Mouse (Mus musculus): ENCODE results near the gene Mgarp.
"Not testable (repeated sequence)": the region's sequence is repeated elsewhere in the genome, so short reads cannot be mapped to it uniquely, and the experiment has no call there.

The Mgarp gene

DNA sequence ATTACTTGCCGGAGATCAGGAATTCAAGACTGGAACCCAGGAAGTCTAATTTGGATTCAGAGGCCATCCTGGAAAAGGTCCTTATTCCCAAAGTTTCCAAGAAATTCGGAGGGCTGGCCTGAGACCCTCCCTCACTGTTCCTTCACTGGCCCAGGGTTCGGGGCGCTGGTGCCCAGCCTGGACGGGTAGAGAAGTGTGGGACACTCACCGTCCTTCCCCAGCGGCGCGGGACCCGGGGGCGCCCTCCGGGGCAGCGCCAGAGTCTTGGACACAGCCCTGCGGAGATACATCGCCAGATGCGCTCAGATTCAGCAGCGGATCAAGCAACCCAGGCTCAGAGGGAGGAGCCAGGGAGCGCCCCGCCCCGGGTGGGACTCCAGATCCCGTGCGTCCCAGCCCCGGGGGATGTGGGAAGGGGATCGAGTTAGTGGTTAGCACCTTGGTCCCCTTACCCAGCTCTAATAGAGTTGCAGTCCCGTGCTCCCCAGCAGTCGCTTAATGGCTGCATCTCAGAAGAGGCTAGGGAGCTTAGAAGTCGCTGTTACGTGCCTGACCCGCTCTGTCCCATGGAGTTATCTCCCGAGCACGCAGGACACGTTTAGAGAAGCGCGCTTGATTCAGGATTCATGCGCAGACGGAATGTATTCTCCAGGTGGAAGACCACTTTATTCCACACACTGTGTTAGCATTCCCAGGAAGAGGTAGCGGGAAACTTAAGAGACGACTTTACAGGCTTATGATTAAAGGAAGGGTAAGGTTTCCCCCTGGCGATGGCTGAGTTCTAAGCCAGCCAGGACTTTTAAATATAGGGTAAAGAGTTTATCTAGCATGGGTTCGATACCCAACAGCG is at the start of gene Mgarp:
TSS of gene Mgarp (minus strand) at position 520 of the 850 bp plus-strand sequence.
- ATAC-seq (ENCODE audit: low TSS enrichment): peak; percentile 43

DNA sequence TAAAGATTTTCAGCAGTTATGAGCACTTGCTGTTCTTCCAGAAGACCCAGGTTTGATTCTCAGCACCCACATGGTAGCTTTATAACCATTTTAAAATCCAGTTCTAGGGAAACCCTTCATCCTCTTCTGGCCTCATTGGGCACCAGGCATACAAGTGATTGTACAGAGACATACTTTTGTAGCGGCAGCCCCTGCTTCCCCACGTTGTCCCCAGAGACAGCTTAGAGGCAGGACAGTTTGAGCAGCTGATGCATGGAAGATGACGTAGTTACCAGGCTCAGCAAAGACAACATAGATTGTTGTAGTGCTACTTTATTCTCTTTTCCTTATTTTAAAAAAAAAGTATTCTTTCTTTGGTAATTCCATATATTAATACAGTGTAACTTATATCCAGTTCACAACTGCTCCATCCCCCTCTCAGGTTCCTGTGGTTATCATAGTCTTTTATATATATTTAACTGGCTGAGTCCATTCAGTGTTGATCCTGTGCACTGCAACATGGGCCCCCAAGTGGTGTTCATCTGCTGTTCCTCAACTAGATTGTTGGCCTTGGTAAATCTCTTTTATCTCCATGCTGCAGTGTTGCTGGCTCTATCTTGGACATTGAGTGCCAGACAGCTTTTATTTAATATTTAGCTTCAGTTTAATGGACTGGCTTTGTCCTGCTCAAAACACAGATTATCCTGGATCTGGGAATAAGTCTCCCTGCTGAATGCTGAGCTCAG is 38.5 kb upstream of the Mgarp start:
- no peak for ATAC-seq (ENCODE audit: low TSS enrichment)

DNA sequence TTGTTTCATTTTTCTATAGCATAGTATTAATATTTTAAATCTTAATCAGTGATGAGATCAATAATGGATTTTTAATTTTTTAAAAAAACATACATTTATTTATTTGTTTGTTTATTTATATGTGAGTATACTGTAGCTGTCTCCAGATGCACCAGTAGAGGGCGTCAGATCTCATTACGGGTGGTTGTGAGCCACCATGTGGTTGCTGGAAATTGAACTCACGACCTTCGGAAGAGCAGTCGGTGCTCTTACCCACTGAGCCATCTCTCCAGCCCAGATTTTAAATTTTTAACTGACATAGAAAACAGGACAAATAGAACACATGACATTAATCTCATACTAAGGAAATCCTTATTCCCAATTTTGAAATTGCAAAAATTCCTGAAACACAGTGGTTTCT is 37.8 kb upstream of the Mgarp start:
- not testable (repeated sequence) for ATAC-seq (ENCODE audit: low TSS enrichment)

DNA sequence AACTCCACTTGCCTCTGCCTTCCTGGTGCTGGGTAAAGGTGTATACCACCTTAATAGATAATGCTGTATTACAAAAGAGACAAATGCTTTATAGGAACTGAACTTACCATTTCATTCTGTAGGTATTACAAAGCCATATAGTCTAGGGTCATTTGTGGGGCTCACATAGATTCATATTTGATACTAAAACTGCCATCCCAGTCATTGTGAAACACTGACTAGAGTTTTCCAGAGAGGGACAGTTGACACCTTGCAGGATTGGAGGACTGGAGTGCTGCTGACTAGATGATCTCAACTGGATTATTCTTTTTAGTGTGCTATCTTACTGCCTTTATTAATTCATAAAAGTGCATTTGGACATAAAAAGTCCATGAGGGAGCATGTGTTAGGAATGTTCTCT is 28.9 kb upstream of the Mgarp start:
- ATAC-seq (ENCODE audit: low TSS enrichment): no peak

DNA sequence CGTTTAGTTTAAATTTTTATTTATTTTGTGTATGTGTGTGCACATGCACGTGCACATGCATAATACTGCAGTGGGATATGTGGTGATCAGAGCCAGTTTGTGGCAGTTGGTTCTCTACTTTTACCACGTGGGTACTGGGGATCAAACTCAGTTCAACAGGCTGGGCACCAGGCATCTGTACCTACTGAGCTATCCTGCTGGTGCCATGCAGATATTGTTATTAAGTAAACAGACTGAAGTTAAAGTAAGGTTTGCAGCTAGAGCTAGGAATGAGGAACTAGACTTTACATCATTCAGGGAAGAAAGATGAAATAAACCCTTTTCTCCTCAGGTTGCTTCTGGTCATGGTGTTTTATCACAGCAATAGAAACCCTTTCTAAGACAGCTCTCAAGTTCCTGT is 25.4 kb upstream of the Mgarp start:
- ATAC-seq (ENCODE audit: low TSS enrichment): no peak

DNA sequence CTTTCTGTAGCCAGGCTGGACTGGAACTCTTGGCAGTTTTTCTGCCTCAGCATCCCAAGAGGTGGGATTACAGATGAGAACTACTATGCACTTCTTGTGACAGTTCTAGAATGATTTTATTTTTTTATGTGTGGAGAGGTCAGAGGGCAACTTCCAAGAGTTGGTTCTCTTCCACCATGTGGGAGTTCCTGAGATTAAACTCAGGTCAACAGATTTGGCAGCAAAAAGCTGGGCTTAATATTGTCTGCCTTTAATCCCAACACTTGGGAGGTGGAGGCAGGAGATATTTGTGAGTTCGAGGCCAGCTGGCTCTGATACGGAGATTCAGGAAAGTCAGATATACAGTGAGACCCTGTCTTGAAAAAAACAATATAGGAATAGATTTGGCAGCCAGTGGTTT is 21.4 kb upstream of the Mgarp start:
- ATAC-seq (ENCODE audit: low TSS enrichment): no peak

DNA sequence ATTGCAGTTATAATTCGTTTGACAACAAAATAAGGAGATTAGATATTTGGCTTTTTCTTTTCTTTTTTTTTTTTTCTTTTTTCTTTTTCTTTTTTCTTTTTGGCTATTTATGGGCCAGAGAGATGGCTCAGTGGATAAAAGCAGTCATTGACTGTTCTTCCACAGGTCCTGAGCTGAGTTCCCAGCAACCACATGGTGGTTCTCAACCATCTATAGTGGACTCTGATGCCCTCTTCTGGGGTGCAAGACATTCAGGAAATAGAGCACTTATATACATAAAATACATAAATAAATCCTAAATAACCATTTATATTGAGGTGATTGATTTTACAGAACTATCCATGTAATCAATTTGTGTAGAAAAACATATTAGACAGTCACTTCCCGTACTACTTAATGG is 20.9 kb upstream of the Mgarp start:
- no peak for ATAC-seq (ENCODE audit: low TSS enrichment)

DNA sequence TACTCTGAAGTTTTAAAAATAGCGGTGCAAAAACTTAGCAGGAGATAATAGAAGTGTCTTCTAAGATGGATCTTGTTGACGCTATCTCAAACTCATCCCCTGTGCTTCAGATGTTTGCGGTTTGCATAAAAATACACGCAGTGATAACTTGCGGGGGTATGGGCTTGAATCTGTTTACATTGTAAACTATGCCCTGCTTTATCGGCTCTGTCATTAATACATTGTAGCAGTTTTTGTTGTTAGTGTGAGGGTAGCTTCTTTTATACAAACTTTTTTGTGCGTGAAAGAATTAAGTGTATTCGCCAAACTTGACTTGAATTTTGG is 20.6 kb upstream of the Mgarp start:
- ATAC-seq (ENCODE audit: low TSS enrichment): no peak

DNA sequence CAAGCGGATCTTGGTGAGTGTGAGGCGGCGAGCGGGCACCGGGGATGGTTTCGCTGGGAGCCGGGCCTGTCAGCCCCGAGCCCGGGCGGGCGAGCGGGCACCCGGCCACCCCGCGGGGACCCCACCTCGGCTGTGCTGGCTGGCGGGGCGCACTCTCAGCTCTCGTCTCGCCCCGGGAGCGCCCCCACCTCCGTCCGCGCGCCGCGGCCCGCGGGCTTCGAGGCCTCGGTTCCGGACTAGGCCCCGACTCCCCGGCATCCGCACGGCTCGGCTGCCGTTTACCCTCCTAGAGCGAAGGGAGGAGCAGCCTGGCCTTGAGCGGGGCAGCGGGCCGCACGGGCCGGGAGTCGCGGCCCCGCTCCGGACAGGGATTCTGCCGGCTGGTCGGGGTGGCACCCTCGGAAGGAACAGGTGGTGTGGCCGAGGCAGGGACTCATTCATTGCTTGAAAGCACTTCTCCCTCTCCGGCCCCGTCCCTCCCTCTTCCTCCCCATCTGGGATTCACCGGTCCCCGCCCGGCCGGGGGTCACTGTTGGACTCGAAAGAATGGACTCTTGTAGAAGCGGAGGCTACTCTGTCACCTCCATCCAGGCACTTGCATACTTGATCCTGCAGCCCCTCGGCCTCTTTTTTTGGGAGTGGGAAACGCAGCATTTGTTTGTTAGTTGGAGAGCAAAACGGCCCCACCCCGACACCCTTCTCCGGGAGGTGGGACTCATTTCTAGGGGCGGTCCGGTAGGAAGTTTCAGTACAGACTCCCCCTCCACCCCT is 20.0 kb upstream of the Mgarp start:
- ATAC-seq (ENCODE audit: low TSS enrichment): peak; percentile 35

DNA sequence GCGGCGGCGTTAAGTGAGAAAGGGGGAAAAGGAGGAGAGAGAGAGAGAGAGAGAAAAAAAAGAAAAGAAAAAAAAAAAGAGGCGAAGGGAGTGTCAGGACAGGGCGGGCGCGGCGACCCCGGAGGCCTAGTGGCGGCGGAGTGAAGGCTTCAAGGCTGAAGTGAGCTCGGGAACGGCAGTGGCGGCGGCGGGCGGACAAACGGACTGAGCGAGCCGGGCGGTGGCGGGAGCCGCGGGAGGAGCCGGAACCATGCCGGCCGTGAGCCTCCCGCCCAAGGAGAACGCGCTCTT is 19.5 kb upstream of the Mgarp start:
- peak; percentile 43 for ATAC-seq (ENCODE audit: low TSS enrichment)

DNA sequence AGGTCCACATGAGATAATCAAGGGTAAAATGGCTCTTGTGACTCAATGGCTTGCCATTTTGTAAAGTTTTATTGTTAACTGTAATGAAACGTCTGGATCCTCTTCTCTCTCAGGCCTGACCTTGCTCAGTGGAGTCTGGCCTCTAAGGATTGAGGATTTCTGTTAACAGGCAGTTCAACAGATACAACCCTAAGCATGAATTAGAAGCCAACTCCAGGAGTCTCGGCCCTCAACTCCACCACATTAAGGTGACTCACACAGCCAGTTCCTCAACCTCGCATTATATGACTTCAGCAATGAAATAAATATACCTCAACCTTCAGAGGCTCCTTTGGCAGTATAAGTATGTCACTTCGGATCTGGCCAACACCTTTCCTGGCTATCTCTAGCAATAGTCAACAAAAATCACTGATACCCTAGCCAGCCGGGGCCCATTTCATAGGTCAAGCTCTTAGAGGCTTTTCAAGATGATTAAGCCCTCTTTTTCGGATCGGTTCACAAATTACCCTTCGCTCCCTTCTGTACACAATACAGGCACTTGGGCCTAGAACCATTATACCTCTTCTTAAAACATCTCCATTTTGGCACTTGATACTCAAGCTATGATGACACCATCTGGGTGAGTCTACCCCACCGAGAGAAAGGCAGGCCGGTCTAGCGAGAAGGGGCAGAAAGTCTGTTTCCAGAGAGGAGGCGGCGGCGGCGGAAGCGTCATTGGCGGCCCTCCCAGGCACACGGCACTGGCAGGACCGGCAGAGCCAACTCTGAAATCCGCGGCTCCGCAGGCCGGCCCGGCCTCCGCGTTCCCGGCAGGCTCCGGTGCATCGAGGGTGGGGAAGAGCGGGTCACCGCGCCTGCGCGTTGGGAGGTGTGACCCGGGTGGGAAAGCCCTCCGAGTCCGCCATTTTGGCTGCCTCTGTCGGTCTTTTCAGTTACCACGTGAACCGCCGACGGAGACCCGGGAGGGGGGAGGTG is 18.8 kb upstream of the Mgarp start, which contains the start of gene Naa15:
TSS of gene Naa15 (plus strand) at position 51 of the 975 bp plus-strand sequence.
- ATAC-seq (ENCODE audit: low TSS enrichment): peak; percentile 95

DNA sequence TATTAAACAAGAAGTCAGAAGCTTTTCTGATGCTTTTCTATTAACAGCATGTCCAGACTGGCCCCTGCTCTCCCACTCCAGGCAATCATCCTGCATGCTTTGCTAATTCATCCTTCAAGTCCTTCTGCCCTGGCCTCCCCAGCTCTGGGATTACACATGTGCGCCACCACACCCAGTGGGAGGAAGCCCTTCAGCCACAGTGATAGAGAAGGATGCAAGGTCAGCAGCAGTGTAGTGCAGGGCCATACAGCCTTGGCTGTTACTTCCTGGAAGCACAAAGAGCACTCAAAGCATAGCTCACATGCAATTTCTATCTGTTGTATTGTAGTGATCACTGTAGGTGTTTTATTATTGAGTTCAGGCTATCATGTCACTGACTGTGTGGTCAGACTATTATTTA is 16.7 kb upstream of the Mgarp start:
- ATAC-seq (ENCODE audit: low TSS enrichment): no peak

DNA sequence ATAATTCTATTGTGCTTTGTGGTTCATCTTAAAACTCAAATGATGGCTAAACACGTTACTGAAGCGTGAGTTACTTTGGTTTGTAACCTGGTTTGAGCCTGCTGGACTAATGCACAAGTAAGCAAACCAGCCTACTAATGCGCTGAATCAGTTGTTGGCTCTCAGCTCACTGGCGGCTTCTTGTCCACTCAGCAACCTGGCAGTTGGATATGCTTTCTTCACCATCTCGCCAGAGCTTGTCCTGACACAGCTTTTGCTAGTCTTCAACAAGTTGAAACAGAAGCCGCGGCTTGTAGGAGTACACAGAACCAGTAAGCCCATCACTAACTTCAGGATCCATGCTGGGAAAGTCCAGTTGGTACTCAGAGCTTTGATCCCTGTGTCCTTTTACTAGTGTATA is 15.9 kb upstream of the Mgarp start:
- no peak for ATAC-seq (ENCODE audit: low TSS enrichment)

DNA sequence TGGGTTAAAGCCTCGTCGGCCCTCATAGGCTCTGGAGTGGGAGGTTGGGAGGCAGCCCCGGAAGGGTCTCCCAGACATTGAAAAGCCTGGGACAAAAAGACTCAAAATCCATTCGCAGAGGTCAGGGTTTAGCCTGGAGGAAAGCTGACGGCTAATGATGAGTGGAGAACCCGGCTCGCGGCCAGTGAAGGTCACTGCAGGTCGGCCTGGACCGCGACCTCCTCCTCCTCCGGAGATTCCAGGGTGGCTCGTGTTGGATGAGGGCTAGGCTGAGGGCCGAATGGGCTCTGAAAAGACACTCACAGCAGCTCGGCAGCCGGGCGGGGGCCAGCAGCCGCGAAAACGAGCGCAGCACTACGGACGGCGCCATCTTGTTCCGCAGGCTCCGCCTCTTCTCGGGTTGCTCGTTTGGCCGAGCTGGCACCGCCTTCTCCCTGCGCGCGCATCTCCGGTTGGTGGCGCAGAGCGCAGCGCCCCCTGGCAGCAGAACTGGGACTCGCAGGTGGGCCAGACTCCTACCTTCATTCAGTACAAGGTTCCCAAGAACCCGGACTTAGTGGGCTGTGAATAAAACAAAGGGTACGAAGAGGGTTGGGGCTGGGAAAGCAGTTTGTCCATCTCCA is 12.1 kb upstream of the Mgarp start, which contains the start of gene Ndufc1:
TSS of gene Ndufc1 (minus strand) at position 428 of the 623 bp plus-strand sequence.
- peak; percentile 94 for ATAC-seq (ENCODE audit: low TSS enrichment)

DNA sequence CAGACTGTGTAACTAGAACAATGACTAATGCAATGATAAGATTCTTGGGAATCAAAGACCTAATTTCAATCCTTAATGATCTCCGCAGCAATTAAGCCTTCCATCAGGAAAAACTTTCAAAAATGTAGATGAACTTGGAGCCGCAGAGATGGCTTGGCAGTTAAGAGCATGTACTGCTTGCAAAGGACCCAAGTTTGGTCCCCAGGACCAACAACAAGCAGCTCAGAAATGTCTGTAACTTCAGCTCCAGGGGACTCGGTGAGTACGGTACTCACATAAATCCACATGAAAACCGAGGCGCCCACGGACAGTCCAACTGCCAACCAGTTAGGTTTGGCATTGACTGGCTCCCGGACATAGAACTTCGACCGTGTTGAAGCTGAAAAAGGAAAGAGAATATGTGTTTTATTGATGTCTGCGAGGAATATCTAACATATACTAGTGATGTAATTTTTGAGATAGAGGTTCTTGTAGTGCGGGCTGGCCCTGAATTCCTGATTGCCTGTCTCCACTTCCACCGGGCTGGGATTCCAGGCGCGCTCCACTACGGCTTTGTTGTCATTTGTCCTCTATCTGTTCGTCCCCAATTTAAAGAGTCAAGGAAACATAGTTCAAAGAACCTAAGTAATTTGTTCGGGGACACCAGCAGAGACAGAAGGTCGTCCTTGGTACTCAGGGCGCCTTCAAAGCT is 11.5 kb upstream of the Mgarp start:
- ATAC-seq (ENCODE audit: low TSS enrichment): peak; percentile 69

DNA sequence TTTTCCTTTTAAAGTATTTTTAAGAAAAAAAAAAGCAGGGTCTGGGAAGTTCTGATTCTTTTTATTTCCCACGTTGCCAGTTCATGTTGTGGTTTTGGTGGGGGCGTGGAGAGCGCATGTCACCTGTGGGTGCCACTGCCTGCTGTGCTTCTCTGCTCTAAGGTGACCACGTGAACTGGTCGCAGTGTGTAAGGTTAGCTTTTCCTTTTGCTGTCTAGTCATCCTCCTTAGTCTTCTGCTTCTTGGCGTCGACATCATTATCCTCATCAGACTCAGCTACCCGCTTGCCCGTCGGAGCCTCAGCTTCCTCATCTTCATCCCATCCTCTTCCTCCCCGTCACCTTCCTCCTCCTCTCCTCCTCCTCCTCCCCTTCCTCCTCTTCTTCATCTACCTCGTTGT is 6.1 kb upstream of the Mgarp start:
- ATAC-seq (ENCODE audit: low TSS enrichment): no peak

DNA sequence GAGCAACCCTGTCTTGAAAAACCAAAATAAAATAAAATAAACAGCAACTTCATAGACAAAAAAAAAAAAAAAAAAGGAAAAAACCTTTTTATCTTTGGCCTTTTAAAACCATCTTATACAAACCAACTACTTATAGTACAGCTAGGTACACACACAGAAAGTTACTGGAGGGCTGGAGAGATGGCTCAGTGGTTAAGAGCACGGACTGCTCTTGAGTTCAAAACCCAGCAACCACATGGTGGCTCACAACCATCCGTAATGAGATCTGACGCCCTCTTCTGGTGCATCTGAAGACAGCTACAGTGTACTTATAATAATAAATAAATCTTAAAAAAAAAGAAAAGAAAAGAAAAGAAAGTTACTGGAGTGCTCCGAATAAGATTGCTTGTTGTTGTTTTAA is 5.5 kb upstream of the Mgarp start:
- not testable (repeated sequence) for ATAC-seq (ENCODE audit: low TSS enrichment)

DNA sequence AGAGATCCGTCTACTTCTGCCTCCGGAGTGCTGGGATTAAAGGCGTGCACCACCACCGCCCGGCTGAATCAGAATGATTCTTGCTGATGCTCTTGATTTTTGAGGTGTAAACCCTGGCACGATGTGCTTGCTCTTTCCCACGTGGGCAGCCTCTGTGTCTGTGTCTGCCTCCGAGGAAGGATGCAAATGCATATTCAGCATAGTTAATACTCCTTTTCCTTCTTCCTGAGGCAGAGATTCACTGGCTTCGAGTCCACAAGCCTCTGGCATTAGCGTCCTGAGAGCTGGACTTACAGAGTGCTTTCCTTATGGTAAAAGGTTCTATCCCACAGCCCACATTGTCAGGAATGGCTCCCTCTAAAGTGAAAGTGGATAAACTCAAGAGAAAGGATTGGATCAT is 4.1 kb upstream of the Mgarp start:
- ATAC-seq (ENCODE audit: low TSS enrichment): peak; percentile 71

DNA sequence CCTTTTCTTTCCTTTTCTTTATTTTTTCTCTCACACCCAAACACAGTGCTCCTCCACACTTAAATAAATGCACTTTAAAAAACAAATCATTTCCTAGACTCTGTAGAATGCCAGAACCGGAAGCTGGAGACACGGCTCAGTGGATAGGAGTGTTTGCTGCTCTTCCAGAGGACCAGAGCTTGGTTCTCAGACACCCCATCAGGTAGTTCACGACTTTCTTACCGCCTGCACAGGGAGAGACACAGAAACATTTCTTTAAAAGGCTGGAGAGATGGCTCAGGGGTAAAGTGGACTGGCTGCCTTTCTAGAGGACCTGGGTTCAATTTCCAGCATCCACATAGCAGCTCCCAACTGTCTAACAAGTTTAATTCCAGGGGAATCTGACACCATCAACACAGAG is 3.0 kb upstream of the Mgarp start:
- no peak for ATAC-seq (ENCODE audit: low TSS enrichment)

DNA sequence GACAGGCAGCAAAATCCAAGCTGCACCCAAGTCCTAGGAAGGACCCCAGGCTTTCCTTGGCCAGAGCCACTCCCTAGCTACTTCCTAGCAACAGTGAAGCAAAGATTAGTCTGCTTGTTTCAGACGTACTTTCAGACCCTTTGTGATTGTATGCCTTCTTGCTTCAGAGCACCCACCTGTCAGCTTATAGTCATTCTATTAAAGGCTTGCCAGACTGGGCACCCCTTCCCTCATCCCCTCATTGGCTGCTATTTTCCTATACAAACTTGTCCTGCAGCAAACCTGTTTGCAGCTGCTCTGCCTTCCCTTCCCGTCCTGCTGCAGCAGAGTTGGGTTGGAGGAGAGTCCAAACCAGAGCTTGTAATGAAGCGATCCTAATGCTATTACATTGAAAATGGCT is 2.1 kb upstream of the Mgarp start:
- ATAC-seq (ENCODE audit: low TSS enrichment): no peak

Data from frontal cortex, adult (tissue).